Mouse (Mus musculus) liver, embryonic 14.5 days (tissue): ENCODE data around the gene Blcap. TPM values are rescaled to one million over a fixed set of nuclear protein-coding genes. Genes with fewer than 3 reads are reported as not detected.

Experiments used
- ATAC-seq: fragments of 200-750 bp; cut with Nextera tagmentation; 2 replicates; pipeline ENCODE4 v1.8.0; 2017; ENCODE audit warnings: moderate number of reproducible peaks, mild to moderate bottlenecking, moderate library complexity; ENCODE audit not compliant: insufficient read depth
- DNase-seq, 3 experiments: peaks; one replicate each; pipeline ENCODE4 v3.0.0-alpha.2; 2012 to 2013; ENCODE audit warnings: low read depth in 3 of 3, low spot score in 3 of 3
- H3K27ac ChIP-seq: fragments of 300-500 bp; sonication (generic); 2 replicates; pipeline ENCODE4 v1.5.1; 2014; ENCODE audit warnings: moderate library complexity, mild to moderate bottlenecking, control low read depth, inconsistent platforms
- H3K27me3 ChIP-seq: fragments of 300-500 bp; sonication (generic); 2 replicates; pipeline ENCODE4 v1.6.1; 2014; ENCODE audit warnings: mild to moderate bottlenecking, low read length, moderate library complexity; ENCODE audit not compliant: control insufficient read depth, insufficient read depth
- H3K36me3 ChIP-seq: fragments of 300-500 bp; sonication (generic); replicated peaks from 2 replicates; pipeline ENCODE4 v1.6.1; 2014; ENCODE audit warnings: low read depth; ENCODE audit not compliant: control insufficient read depth, insufficient read depth
- H3K4me1 ChIP-seq, 2 experiments: fragments of 200-500 bp in 1 of 2; fragments of 300-500 bp in 1 of 2; sonication (generic) in 1 of 2; replicated peaks; 2 replicates each; pipeline ENCODE4 v1.6.1; 2012 to 2014; ENCODE audit warnings: antibody characterized with exemption in 1 of 2, inconsistent platforms in 1 of 2, low read length in 1 of 2; ENCODE audit not compliant: control insufficient read depth in 2 of 2, insufficient read depth in 2 of 2
- H3K4me2 ChIP-seq: fragments of 300-500 bp; sonication (generic); 2 replicates; pipeline ENCODE4 v1.6.1; 2014; ENCODE audit warnings: low read depth, mild to moderate bottlenecking, control low read depth, moderate library complexity
- H3K4me3 ChIP-seq, 2 experiments: fragments of 200-500 bp in 1 of 2; fragments of 300-500 bp in 1 of 2; sonication (generic) in 1 of 2; 2 replicates each; pipeline ENCODE4 v1.5.1; 2012 to 2014; ENCODE audit warnings: low read depth in 2 of 2, low read length in 2 of 2, mild to moderate bottlenecking in 2 of 2, control low read depth in 1 of 2, inconsistent platforms in 1 of 2, moderate library complexity in 1 of 2; ENCODE audit not compliant: insufficient read depth in 1 of 2
- H3K9ac ChIP-seq: fragments of 300-500 bp; sonication (generic); replicated peaks from 2 replicates; pipeline ENCODE4 v1.6.1; 2014; ENCODE audit warnings: mild to moderate bottlenecking, control low read depth, moderate library complexity
- H3K9me3 ChIP-seq: fragments of 300-500 bp; sonication (generic); 2 replicates; pipeline ENCODE4 v1.6.1; 2016; ENCODE audit warnings: low read length, mixed read lengths; ENCODE audit not compliant: control insufficient read depth
- CTCF ChIP-seq: IDR thresholded peaks from 2 replicates; pipeline ENCODE4 v1.5.1; 2016; ENCODE audit warnings: antibody characterized with exemption, low read depth, control low read depth
- EP300 ChIP-seq: IDR thresholded peaks from 2 replicates; pipeline ENCODE4 v1.6.1; 2016; ENCODE audit warnings: antibody characterized with exemption, low read depth
- WGBS: fragments of 180-500 bp; shearing (Covaris S2); extraction: QIAGEN DNeasy Blood & Tissue Kit; methylation state at CpG from one replicate; pipeline ENCODE4 v1.1.7; 2014; ENCODE audit not compliant: insufficient replicate concordance; 5-methylcytosine and 5-hydroxymethylcytosine counted together
- polyA plus RNA-seq, 2 experiments: library from polyadenylated mRNA; depleted of rRNA in 1 of 2; stranded (reverse) in 1 of 2; unstranded in 1 of 2; fragments of >200 nt; fragmentation: Nextera tagmentation in 1 of 2; extraction: Ambion mirVana in 1 of 2; gene quantifications; 2 replicates each; pipeline versions ENCODE4 v1.2.1 to v1.2.3; 2012 to 2014

The Blcap gene
- polyA plus RNA-seq, 2 experiments = 5.7 to 7.1 TPM

DNA sequence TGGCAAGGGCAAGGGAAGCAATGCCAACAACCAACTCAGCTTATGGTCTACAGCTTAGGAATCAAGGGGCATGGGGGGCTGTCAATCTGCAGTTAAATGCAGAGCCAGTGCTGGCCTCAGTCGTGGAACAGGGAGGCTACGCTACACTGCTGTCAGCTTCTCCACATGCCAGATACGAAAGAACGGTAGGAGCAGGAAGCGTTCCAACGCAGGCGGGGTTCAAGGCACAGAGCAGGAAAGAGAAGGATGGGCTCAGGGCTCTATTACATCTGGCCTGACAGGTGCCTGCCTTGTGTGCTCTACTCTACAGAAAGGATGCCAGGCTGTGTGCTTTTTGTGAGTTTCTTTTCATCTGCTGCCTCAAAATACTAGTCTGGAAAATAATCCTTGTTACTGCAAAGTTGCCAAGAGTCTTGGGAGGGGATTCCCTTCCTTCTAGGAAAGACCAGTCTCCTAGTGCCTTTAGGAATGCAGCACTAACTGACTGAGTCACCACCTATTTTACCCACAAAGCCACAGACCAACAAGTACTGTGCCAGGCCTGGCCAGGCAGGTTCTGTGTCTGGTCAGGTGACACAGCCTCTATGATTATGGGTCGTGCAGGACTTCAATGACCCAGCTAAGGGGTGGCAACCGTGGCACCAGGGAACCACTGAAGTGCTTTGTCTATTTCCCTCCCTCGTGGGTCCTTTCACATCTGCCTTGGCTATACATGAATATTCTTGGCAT lies 18.8 kb downstream of the Blcap start:
- no peak for ATAC-seq
- Histone ChIP-seq H3K27me3 (no peaks in the 10 kb centered on the region), H3K9me3 (no peaks in the 10 kb centered on the region), H3K4me2 (no peak overlapping the region), H3K36me3 (no peaks in the 10 kb centered on the region), H3K4me3 (no peak overlapping the region), H3K9ac (no peak overlapping the region), H3K27ac (no peak overlapping the region), H3K4me1 (no peaks in the 10 kb centered on the region)
- no peak for TF ChIP-seq EP300
- TF ChIP-seq CTCF = no peak
- no peak for DNase-seq
- 64% methylated on average over 10 of the region's 10 CpGs for WGBS

DNA sequence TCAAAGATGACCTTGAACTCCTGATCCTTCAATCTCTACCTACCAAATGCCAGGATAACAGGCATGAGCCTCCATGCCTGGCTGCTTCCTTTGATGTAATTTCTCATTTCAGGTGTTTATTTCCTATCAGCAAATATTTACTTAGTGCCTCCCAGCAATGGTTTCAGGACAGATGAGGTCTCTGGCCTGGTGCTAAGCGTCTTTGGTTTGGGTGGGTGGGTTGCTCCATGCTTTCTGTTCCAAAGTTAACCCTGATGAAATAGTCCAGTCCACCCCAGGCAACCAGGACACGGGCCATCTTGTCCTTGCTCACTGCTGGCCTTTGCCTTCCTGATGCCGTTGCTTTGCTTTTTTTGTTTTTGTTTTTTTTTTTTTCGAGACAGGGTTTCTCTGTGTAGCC lies 20.8 kb downstream of the Blcap start:
- TF ChIP-seq CTCF (no peak), EP300 (no peak)
- Histone ChIP-seq H3K4me1 (no peaks in the 10 kb centered on the region), H3K4me2 (no peak overlapping the region), H3K4me3 (no peak overlapping the region), H3K27me3 (no peaks in the 10 kb centered on the region), H3K9ac (no peak overlapping the region), H3K9me3 (no peaks in the 10 kb centered on the region), H3K36me3 (no peaks in the 10 kb centered on the region), H3K27ac (no peak overlapping the region)
- ATAC-seq (no peak), DNase-seq (no peak)
- 54% methylated on average over 4 of the region's 4 CpGs for WGBS

GRCm38 (mm10) chr2:157546686-157547085 lies 24.4 kb downstream of the Blcap start:
- H3K9ac ChIP-seq = no peak overlapping the region
- H3K36me3 ChIP-seq = no peaks in the 10 kb centered on the region
- ATAC-seq = no peak
- no peak overlapping the region for H3K4me2 ChIP-seq
- H3K9me3 ChIP-seq = no peaks in the 10 kb centered on the region
- H3K27ac ChIP-seq = no peak overlapping the region
- H3K4me1 ChIP-seq = peaks cover 0 to 3% of the 10 kb centered on the region in 2 experiments; a peak in 1 of 4 replicates
- H3K4me3 ChIP-seq = no peak overlapping the region
- DNase-seq = no peak
- H3K27me3 ChIP-seq = no peaks in the 10 kb centered on the region
- TF ChIP-seq CTCF = no peak
- TF ChIP-seq EP300 = no peak

- WGBS = 68% methylated on average over 9 of the region's 9 CpGs
- Histone ChIP-seq H3K36me3 (no peaks in the 10 kb centered on the region), H3K9me3 (no peaks in the 10 kb centered on the region), H3K4me1 (peaks cover 0 to 14% of the 10 kb centered on the region in 2 experiments; a peak in 3 of 4 replicates), H3K27me3 (no peaks in the 10 kb centered on the region), H3K4me3 (no peak overlapping the region), H3K9ac (no peak overlapping the region), H3K27ac (no peak overlapping the region), H3K4me2 (no peak overlapping the region)
- no peak for ATAC-seq
- TF ChIP-seq CTCF (no peak), EP300 (no peak)
- DNase-seq = no peak
Observed at GRCm38 (mm10) chr2:157544333-157544888, 26.7 kb downstream of the Blcap start.

DNA sequence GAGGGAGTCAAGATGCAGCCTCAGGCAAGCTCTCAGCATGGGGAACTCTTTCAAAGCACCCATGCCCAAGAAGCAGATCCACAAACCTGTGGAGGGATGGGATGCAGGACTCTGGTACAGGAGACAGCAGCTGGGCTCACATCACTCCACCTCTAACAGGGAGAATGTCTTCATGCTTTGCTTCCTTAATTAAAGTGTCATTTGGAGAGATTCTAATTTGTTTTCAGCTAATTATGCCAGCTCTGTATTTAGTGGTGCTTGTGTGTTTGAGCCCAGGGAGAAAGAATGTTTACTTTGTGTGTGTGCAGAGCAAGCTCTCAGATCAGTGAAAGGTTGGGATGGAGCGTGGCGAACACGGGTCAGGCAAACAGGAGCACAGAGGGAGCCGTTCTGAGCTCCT lies 28.7 kb downstream of the Blcap start:
- WGBS = 68% methylated on average over 4 of the region's 4 CpGs
- DNase-seq (no peak), ATAC-seq (no peak)
- no peaks in the 10 kb centered on the region for H3K9me3 ChIP-seq
- no peaks in the 10 kb centered on the region for H3K27me3 ChIP-seq
- H3K36me3 ChIP-seq = no peaks in the 10 kb centered on the region
- H3K4me3 ChIP-seq = no peak overlapping the region
- no peak overlapping the region for H3K27ac ChIP-seq
- no peak overlapping the region for H3K9ac ChIP-seq
- TF ChIP-seq EP300 (no peak), CTCF (no peak)
- no peak overlapping the region for H3K4me2 ChIP-seq
- H3K4me1 ChIP-seq = peaks cover 0 to 14% of the 10 kb centered on the region in 2 experiments; a peak in 3 of 4 replicates
